Mouse (Mus musculus): ENCODE measurements around the gene Mdga2.

DNA sequence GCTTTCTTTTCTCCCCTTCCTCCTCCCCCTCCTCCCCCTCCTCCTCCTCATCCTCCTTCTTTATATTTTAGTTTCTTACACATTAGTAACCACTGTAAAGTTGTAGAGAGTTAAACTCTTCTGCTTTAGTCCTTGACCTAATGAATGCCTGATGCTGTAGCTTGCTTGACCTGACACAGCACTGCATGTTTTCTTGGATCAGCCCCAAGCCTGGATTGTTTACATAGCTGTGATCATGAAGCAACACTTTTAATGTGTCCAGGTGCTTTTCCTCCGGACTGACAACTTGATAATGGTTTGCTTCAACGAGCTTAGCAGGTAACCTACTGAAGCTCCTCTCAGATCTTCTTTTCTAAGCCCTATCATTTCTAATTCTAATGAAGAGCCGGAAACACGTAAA is 723.1 kb downstream of the Mdga2 start:
- TF ChIP-seq POLR2A (IDR thresholded peaks at IDR 0.05; ENCODE audit: insufficient read depth, low read length) (no peak), CTCF (IDR thresholded peaks at IDR 0.05; ENCODE audit: low read depth, low read length) (no peak), EP300 (IDR thresholded peaks at IDR 0.05; ENCODE audit: insufficient read depth, low read depth, low read length) (no peak)

All from ES-Bruce4 (cell line).